Mouse (Mus musculus): Measurements from ENCODE around the gene H2-Q6.
"Not testable (repeated sequence)": the region's sequence is repeated elsewhere in the genome, so short reads cannot be mapped to it uniquely, and the experiment has no call there.

H2-Q6 gene

GRCm38 (mm10) chr17:35424624-35425416, at the start of gene H2-Q6:
Gene H2-Q6 (plus strand): TSS chr17:35424850.
- DNase-seq = not testable (repeated sequence)

- peak; percentile 62 for DNase-seq
Measured at GRCm38 (mm10) chr17:35379369-35379728, 45.3 kb upstream of the H2-Q6 start, which contains the start of gene H2-Q4. Gene H2-Q4 (plus strand): TSS chr17:35379617.

- peak; percentile 5 for DNase-seq
Measured at GRCm38 (mm10) chr17:35379729-35380451, 44.8 kb upstream of the H2-Q6 start.

- DNase-seq = peak; percentile 51
Measured at GRCm38 (mm10) chr17:35389796-35390195, 34.9 kb upstream of the H2-Q6 start.

- not testable (repeated sequence) for DNase-seq
Measured at GRCm38 (mm10) chr17:35392671-35393070, 32.0 kb upstream of the H2-Q6 start.

- not testable (repeated sequence) for DNase-seq
Measured at GRCm38 (mm10) chr17:35393864-35394800, 30.5 kb upstream of the H2-Q6 start.

- not testable (repeated sequence) for DNase-seq
Measured at GRCm38 (mm10) chr17:35396956-35397355, 27.7 kb upstream of the H2-Q6 start.

GRCm38 (mm10) chr17:35413057-35413456, 11.6 kb upstream of the H2-Q6 start:
- DNase-seq = not testable (repeated sequence)

GRCm38 (mm10) chr17:35415273-35416129, 9.1 kb upstream of the H2-Q6 start:
- not testable (repeated sequence) for DNase-seq

- DNase-seq = no peak
Measured at GRCm38 (mm10) chr17:35418772-35419171, 5.9 kb upstream of the H2-Q6 start.

GRCm38 (mm10) chr17:35419564-35419963, 5.1 kb upstream of the H2-Q6 start:
- not testable (repeated sequence) for DNase-seq

GRCm38 (mm10) chr17:35420206-35420810, 4.3 kb upstream of the H2-Q6 start:
- DNase-seq = peak; percentile 85

GRCm38 (mm10) chr17:35421331-35421730, 3.3 kb upstream of the H2-Q6 start:
- DNase-seq = not testable (repeated sequence)

- not testable (repeated sequence) for DNase-seq
Measured at GRCm38 (mm10) chr17:35422360-35422759, 2.3 kb upstream of the H2-Q6 start.

- DNase-seq = not testable (repeated sequence)
Measured at GRCm38 (mm10) chr17:35423131-35423810, 1.4 kb upstream of the H2-Q6 start.

GRCm38 (mm10) chr17:35424106-35424505, 544 bp upstream of the H2-Q6 start:
- DNase-seq = not testable (repeated sequence)

GRCm38 (mm10) chr17:35425474-35425873, 824 bp downstream of the H2-Q6 start:
- not testable (repeated sequence) for DNase-seq

- not testable (repeated sequence) for DNase-seq
Measured at GRCm38 (mm10) chr17:35428883-35429282, 4.2 kb downstream of the H2-Q6 start.

- DNase-seq = not testable (repeated sequence)
Measured at GRCm38 (mm10) chr17:35430671-35431070, 6.0 kb downstream of the H2-Q6 start.

GRCm38 (mm10) chr17:35432167-35432566, 7.5 kb downstream of the H2-Q6 start:
- not testable (repeated sequence) for DNase-seq

- peak; percentile 79 for DNase-seq
Measured at GRCm38 (mm10) chr17:35434836-35435235, 10.2 kb downstream of the H2-Q6 start.
